Mouse (Mus musculus): ENCODE data around the gene Elmo1.

The Elmo1 gene

DNA sequence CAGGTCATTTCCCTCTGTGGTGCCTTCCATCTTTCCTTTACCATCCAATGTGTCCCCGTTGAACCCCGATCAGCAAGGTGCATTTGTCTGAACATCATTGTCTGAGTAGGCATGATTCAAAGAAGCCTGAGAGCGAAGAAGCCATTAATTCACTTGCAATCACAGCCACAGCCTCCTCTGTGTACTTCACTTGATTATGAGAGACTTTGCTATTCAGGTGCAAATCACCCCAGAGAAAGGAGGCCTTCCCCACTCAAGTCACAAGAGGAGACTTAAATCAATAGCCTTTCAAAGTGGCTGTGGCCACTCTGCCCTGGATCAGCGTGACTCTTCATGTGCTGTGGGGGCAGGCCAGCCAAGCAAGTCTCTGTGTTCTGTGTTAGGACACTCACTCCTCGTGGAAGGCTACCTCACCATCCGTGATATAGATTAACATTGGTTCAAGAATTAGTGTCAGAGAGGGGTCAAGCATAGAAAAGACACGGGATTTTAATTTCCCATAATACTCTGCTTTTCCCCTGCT lies 360.5 kb downstream of the Elmo1 start:
- DNase-seq (ENCODE audit: extremely low read depth, low read depth, low spot score) = no peak

DNA sequence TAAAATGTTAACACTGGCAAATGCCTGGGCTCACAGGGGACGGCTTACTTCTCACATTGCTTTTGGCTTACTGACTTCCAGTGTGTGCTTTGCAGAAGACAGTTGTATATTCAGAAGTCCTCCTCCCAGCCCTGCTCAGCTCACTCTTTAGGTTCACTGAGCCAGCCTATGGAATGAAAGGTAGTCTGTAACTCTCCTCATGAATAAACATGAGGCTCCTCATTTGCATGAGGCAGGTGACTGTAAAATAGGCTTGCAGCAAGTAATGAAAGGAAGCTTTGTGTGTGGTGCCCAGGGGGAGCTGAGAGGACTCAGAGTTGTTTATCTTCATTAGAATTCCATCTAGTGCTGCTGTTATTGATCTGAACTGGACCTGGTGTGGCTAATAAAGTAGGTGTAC lies 364.0 kb downstream of the Elmo1 start:
- no peak for DNase-seq (ENCODE audit: extremely low read depth, low read depth, low spot score)

DNA sequence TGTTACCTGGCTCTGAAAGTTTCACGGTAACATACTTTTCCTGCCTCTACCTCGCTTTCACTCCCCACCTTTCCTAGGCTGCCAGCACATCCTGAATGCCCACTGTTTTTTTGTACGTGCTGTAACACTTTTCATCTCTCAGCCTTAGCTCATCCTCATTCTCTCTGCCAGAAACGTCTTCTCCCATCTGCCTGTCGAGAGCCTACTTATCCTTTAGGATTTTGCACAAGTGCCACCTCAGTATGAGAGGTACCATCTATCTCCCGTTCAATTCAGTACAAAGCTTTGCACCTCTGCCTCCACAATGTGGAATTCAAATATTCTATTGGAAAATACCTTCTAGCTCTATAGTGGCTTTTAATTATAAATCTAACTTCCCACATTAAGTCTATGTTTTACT lies 369.7 kb downstream of the Elmo1 start:
- no peak for DNase-seq (ENCODE audit: extremely low read depth, low read depth, low spot score)

DNA sequence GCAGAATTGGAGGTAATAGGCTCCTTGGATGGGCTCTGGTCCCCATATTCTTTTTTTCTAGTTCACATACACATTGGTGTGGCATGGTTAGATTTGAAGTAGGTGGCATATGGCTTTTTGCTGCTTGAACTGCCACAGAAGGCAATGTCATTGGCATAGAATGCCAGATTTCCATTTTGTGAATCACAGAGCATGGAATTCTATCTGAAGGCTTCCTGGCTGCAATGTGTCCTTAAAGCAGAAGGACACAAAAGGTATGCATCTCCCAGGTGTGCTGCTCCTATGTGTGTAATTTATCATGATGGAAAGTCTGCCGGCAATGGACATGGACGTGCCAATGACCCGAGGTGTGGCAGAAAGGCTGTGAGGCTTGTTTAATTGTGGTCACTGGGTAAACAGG lies 371.2 kb downstream of the Elmo1 start:
- no peak for DNase-seq (ENCODE audit: extremely low read depth, low read depth, low spot score)

DNA sequence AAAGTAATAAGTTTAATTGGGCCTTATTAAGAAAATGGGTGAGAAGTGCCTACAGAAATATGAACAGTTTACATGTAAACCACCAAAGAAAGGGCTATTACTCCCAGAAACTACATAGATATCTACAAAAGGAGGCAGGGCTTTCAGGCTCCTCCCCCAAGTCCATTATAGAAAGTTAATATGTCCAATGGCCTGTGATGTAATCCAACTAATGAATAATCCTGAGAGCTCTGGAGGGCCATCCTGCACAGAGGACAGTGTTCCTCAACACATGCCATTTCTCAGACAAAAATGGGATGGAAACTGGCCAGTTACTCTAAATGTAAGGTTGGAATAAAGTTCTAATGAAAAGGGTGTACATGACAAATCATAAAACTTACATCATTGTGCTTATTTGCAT lies 373.8 kb downstream of the Elmo1 start:
- no peak for DNase-seq (ENCODE audit: extremely low read depth, low read depth, low spot score)

DNA sequence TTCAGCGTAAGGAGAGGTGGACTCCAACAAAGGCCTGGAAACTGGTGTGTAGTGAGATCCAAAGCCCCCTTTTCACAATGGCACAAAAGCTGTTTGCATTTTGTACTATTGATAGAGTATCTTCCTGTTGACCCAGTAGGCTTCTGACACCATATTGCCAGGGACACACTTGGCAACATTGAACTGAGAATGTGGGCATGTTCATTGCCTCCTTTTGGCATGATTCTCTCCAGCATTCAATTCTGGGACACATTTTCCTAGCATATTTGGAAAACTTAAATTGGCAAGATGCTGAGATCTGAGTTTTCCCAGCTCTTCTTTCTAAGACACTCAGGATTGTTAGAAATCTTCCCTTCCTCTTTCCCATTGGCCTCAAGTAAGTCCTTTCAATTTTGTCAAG lies 377.0 kb downstream of the Elmo1 start:
- no peak for DNase-seq (ENCODE audit: extremely low read depth, low read depth, low spot score)

DNA sequence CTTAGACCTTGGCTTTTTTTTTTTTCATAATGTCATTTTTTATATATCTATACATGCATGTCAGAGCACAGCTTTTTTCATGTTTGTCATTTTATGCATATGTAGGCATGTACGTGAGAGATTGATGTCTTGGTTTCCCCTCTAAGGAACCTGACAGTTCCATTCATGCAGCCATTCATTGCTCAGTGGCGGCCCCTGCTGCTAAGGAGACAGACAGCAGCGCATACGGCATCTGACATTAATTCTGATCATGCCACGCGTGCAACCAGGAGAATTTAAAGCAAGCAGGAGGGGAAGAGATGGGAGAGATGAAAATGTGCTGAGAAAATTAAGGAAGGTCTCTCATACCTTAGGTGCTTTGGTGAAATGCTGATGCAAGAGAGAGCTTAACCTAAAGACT lies 381.3 kb downstream of the Elmo1 start:
- no peak for DNase-seq (ENCODE audit: extremely low read depth, low read depth, low spot score)

DNA sequence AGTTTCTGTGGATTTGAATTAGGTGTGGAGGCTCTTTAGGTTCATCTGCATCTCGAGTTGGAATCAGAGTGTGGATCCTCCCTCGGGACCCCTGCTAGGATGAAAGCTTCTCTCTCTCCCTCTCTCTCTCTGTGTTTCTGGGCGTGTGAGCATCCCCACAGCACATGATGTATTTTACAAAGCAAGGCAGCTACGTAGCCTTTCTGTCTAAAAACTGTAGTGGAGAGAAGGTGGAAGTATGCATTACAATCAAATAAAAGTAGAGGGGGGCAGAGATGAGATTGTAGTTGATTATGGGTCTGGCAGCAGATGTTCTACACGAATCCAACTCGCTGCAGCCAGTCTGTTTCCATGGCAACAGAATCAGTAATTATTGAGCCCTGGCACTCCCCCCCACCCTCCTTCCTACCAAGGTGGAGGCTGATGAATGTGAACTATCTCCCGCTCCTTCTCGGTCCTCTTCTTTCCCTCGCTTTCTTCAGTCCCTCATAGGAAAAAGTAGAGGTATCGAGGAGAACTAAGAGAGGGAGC lies 382.0 kb downstream of the Elmo1 start:
- no peak for DNase-seq (ENCODE audit: extremely low read depth, low read depth, low spot score)

DNA sequence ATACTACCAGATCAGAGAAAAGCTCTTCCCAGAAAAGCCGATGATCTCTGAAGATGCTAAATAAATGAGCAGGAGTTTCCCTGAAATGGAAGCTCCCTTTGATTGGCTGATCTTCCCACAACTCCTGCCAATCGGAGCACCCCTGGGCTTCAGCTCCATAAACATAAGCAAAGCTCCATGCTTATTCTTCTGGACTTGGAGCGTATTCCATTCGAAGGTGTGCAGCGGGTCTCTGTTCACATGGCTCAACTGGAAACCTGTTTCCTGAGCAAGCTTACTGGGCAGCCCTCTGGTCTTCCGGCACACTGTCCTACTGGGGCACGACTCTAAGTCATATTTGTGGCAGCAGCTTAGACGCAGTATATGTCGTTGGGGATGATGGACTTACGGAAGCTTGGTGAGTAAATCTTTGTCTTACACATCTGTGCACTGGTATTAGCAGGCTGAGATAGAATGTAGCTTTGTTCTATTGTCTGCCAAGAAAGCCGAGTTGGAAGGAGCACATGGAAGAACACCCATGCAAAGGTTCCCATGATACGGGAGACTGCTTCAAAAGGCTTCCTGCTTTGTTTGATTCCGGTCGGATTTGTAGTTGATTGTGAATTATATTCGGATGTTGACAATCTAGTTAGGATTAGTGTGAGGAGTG lies 382.6 kb downstream of the Elmo1 start:
- DNase-seq (ENCODE audit: extremely low read depth, low read depth, low spot score) = no peak

DNA sequence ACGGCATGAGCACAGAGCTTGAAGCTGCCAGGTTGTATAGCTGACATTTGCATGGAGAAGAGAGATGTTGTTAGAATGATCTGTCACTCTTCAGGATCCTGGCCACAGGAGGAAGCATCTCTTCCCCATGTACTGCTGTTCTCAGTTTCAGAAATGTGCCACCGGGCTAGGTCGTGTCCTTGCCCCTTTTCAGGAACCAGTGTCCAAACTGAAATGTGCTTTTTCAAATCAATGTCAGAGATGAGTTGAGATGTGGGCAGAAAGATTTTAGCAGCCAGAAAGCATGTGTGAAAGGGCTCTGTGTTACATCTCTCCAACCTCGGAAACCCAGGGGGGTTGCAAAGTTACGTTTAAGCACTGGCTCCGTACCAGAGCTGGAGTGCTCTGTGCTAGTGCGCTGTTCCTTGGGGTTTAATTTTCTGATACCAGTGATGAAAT lies 383.3 kb downstream of the Elmo1 start:
- DNase-seq (ENCODE audit: extremely low read depth, low read depth, low spot score) = no peak

DNA sequence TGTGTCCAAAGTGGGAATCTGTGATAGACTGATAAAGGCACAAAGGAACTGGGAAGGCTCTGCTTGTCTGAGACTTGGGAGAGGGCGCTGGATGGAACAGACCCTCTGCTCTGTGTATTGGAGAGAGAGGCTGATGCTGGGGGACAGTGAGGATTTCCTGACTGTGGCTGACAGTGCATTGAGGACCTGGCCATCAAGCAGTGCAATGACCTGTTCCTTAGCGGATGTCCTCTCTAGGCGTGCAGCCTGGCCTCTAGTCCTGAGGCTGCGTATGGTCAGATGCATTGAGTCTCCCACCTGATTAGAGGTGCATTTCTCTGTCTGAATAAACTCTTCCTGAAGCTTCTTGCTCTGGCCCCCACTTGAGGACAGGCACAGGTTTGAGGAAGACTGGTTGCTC lies 384.2 kb downstream of the Elmo1 start:
- DNase-seq (ENCODE audit: extremely low read depth, low read depth, low spot score) = no peak

DNA sequence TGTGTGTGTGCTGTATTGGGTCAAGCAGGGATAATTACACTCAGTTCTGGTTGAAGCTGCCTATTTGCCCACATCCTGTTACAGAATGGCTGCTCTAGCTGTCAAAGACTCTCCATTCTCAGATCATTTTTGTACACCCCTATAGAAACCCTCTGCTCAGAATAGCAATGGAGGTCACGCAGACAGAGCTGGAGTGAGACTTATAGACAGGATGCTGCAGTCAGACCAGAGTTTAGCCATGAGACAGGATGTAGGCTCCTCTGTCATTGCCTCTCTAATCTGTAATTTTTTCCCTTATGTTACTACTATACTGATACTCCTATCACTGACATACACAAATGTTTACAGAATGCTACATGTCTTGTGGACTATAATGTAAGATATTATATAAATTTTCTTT lies 391.4 kb downstream of the Elmo1 start:
- DNase-seq (ENCODE audit: extremely low read depth, low read depth, low spot score) = no peak

DNA sequence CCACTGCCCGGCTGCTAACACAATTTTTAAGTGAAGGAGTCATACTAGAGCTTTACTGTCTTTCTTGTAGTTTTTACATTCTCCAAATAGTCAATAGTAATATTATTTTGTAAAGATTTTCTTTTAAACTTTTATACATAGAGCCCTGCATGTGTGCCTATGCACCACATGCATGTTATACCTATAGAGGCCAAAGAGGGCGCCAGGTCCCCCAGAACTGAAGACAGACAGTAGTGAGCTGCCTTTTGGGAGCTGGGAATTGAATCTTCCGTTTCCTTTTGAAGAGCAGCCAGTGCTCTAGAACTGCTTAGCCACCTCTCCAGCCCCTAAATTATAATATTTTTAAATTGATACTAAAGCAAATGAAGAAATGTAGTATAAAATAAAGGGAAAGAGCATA lies 398.7 kb downstream of the Elmo1 start:
- DNase-seq (ENCODE audit: extremely low read depth, low read depth, low spot score) = no peak

DNA sequence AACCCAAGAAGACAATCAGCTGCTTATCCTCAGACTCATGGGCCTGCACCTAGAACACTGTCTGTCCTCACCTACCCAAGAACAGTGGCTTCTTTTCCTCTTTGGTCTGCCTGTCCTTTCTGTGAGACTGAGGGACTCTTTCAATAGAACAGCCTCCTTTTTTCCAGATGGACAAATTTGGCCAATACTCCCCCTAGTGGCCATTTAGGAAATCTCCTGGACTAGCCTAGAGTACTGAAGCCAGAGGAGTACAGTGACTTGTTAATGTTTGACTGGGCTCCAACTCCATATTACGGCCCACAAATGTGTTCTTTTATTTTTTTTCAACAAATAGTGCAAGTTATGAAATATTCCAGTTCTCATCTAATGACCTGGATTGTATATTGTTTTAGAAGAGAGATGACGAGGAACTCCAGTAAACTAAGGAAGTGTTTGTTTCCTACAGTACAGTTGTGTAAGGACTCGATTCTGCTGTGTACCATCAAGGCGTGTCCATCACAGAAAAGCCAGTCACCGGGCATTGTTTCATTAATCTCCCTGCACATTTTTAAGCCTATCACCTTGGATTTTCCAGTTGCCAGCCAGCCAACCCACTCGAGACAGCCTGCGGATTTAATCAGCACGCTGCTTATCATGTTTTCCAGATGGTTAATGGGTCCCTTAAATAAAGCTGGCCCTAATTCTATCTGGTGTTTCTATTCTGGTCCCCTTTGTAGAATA lies 399.5 kb downstream of the Elmo1 start:
- no peak for DNase-seq (ENCODE audit: extremely low read depth, low read depth, low spot score)

DNA sequence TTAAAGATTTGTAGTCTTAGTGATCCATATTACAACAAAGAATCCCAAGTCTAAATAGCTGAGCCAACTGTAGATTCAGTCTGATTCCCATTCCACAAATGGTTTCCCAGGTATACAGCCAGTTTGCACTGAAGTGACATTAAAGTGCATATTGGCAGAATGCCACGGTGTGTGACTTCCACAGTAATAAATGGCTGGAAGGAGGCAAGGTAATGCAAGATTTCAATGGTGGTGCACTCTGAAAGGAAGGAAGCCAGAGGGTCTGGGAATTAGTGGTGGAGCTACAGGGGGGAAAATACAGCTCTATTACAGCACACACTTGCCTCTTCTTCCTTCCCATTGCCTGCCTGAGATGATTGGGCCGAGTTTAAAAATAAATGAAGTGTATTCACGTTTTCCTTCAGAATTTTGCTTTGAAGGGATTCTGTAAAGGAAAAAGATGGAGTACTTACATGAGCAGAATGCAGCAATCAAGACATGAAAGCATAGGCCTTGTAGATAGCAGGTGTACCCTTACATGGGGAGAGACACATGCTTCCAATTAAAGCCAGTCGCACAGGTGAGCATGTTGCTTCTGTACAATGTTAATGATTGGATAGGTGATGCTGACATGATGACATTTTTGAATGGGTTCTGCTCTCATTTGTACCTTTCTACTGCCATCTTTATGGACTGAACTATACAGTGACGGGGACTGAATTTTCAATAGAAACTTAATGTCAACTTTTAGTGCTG lies 400.6 kb downstream of the Elmo1 start:
- no peak for DNase-seq (ENCODE audit: extremely low read depth, low read depth, low spot score)

DNA sequence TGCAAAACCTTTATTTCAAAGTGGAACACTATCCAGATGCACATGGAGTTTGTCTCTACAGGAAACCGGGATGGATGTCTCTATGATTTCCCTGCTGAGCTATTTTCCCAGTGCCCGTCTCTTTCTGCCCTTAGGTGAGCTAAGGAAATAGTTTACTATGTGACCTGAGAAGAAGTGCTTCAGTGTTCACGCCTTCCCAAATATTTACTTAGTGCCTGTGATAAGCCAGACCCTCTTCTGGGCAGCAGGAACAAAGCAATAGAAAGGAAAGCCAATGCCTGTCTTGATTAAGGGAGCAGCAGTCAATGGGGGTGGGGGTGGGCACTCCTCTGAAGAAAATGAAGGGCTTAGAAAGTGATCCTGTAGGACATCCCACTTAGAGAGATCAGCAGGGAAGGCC lies 401.3 kb downstream of the Elmo1 start:
- DNase-seq (ENCODE audit: extremely low read depth, low read depth, low spot score) = no peak

DNA sequence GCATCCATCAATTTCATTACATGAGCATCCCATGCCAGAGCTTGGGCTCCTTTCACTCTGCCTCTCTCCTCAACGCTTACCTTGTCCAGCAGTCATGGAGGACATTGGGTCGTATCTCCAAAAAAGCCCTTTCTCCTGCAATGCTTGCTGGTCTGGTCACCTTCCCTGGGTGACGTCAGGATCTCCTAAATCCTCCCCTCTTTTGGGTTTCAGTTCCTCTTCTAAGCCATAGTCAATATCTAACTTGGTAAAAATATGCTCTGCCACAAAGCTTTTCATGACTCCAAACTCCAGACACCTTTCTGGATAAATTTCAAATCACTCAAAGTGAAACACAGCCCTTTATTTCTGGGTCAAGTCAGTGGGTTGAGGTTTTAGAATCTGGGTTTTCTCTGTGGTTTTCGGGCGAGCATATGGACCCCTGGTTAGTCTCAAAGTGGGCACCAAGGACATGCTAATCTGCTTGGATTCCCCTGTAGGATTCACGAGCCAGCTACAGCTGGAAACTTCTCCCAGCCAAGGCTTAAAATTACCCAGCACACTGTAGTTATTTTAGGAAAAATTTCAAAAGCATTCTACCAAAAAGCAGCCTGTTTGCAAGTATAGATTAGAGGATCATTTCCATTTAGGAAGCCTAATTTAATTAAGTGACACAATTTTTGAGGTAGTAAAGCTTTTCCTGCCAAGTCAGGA lies 403.8 kb downstream of the Elmo1 start:
- DNase-seq (ENCODE audit: extremely low read depth, low read depth, low spot score) = no peak

DNA sequence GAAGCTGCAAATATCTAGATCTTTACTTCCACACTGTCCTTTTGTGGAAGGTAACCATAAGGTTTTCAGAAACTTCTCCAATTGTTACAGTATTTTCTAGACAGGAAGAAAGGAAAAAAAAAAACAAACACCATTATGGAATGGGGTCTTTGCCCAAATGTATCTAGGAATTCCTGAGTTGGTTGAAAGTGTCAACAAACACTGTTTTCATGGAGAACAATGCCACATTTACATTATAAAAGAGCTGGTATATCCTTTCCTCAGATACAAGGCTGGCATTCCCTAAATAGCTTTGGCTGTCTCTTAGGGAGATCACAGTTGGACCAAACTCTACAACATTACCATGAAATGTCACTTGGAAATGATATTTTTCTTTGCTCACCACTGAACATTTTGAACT lies 411.5 kb downstream of the Elmo1 start:
- DNase-seq (ENCODE audit: extremely low read depth, low read depth, low spot score) = no peak

DNA sequence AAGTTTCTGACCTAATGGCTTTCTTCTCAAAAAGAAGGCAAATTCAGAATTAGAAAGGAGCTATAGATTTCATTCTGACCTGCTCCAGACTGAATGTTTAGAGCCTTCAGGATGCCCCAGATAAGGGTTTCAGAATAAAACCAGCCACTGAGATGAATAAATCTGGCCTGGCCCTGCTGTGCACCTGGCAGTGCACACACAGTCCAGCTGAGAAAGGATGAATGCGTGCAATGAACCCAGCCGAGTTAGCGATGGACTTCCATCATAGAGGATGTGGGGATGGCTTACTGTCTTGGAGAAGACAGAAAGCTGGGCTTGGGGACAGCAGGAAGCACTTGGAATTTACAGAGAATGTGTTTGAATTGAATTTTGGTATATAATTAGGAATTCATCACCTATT lies 413.0 kb downstream of the Elmo1 start:
- DNase-seq (ENCODE audit: extremely low read depth, low read depth, low spot score) = no peak

DNA sequence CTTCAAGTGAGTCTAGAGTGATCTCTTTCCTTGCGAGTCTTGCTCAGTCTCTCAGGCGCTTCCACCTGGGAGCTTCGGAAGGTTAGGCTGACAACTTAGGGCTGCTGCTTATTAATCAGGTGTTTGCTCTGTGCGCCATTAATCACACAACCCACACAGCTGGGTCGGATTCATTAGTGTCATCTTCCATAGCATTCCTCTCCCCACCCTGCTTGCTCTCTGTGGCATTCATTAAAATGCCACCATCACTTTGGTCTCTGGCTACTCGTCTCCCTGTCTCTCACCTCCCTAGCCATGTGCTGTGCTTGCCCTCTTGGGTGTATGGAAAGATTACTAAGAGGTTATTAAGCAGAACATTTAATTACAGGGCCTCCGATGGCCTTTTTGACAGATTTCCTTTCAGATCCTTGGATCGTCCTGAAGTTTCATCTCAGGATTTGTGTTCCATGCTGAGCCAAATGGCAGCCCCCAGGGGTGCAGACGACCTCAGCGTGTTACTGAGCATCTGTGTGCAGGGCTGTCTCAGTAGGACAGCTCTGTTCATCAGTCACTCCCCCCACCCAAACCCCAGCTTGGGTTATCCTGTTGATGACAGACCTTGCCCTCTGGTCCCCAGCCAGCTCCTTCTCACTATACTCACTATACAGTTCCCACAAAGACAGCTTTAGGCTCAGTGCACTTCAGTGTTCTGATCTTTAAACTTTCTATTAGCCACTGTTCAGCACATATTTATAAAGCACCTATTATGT lies 417.2 kb downstream of the Elmo1 start:
- no peak for DNase-seq (ENCODE audit: extremely low read depth, low read depth, low spot score)

Measured in fat pad, adult 2 months (tissue).